Mouse (Mus musculus) central nervous system, embryonic 18 days (tissue): ENCODE measurements around the gene 2610021A01Rik. TPM values are rescaled to one million over a fixed set of nuclear protein-coding genes. Genes with fewer than 3 reads are reported as not detected.

Experiments used
- polyA plus RNA-seq: library from polyadenylated mRNA; depleted of rRNA; stranded (reverse); fragments of >200 nt; gene quantifications from 2 replicates; pipeline ENCODE4 v1.2.3, GENCODE M21; 2012; rRNA removed

The 2610021A01Rik gene
- polyA plus RNA-seq: 16.6 and 18.0 TPM in 2 replicates

GRCm38 (mm10) chr7:41599034-41599813 is at the start of gene 2610021A01Rik:
Gene 2610021A01Rik (plus strand): TSS chr7:41599230.

DNA sequence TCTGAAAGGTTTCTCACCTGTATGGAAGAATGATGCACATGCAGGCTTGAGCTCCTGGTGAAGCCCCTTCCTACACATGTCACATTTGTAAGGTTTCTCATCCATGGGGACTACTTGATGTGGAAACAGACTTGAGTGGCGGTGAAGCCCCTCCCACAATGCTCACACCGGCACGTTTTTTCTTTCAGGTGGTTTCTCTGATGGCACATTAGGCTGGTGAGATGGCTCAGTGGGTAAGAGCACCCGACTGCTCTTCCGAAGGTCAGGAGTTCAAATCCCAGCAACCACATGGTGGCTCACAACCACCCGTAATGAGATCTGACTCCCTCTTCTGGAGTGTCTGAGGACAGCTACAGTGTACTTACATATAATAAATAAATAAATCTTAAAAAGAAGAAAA is 25.5 kb upstream of the 2610021A01Rik start, which contains the start of gene Gm6871:
Gene Gm6871 (minus strand): TSS at position 101 of the 400 bp plus-strand sequence.

DNA sequence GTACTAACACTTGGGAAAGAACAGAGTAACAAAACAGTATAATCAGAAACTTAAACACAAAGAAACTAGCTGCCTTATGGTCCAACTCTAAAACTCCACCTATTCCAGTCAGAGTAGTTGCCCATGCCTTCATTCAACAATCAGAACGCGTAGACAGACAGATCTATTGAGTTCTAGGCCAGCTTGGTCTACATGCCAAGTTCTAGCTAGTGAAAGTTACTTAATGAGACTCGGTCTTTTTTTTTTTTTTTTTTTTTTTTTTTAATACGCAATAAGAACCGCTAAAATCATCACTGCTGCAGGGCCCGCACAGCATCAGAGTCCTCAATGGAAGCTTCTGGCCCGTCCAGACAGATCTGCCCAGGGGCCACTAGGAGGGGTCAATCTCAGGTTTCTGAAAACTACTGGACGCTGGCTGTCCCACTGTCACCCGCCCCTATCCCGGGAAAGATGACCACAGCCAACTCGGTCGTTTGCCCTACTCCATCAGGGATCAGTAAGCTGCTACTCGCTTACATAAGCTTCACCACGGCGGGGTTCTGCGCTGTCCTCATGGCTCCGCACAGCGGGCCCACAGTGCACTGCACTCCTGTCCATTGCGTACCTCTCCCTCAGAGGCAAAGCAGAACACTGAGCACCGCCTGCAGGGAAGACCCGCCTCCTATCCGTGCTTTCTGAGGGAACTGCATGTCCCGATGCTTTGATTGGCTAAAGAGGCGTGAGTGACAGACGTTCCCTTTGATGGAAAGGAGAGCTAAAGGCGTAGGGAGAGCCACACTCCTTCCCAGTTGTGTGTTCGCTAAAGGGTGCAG is 33.6 kb downstream of the 2610021A01Rik start, which contains the start of gene Zfp788:
Gene Zfp788 (plus strand): TSS at position 795 of the 812 bp plus-strand sequence.

Other genes with a start within 250 kb of the 2610021A01Rik start
- gene AI987944, start 205.9 kb upstream of the 2610021A01Rik start, polyA plus RNA-seq: 5.7 TPM in 2 replicates
- 0.52 and 0.54 TPM in 2 replicates for gene Vmn2r57, start 150.5 kb upstream of the 2610021A01Rik start, polyA plus RNA-seq
- gene Gm20449, start 99.8 kb upstream of the 2610021A01Rik start, polyA plus RNA-seq: 0.25 and 0.31 TPM in 2 replicates
- gene AW146154, start 99.3 kb upstream of the 2610021A01Rik start, polyA plus RNA-seq: 6.3 and 6.5 TPM in 2 replicates
- not detected in 2 replicates for gene Gm6871, start 25.6 kb upstream of the 2610021A01Rik start, polyA plus RNA-seq
- gene Zfp788, start 34.0 kb downstream of the 2610021A01Rik start, polyA plus RNA-seq: 21.3 and 23.2 TPM in 2 replicates